Mouse (Mus musculus) G1E (cell line): ENCODE data around the gene Olfr119. TPM values are rescaled to one million over a fixed set of nuclear protein-coding genes. Genes with fewer than 3 reads are reported as not detected.
"Not testable (repeated sequence)": the region's sequence is repeated elsewhere in the genome, so short reads cannot be mapped to it uniquely, and the experiment has no call there.

Source experiments
- ATAC-seq: 2 replicates; pipeline ENCODE4 v1.8.0; 2016; ENCODE audit warnings: mild to moderate bottlenecking; ENCODE audit not compliant: insufficient number of reproducible peaks, poor library complexity, low FRiP score, severe bottlenecking; ENCODE audit errors: extremely low read depth
- DNase-seq: peaks from one replicate; pipeline ENCODE4 v3.0.0; 2012; ENCODE audit warnings: low spot score
- H3K27me3 ChIP-seq: 2 replicates; pipeline ENCODE4 v1.6.1; 2012; ENCODE audit warnings: mild to moderate bottlenecking, low read length, inconsistent platforms; ENCODE audit not compliant: insufficient read depth
- H3K36me3 ChIP-seq: replicated peaks from 2 replicates; pipeline ENCODE3; 2012; ENCODE audit warnings: mild to moderate bottlenecking, inconsistent platforms
- H3K4me1 ChIP-seq: 2 replicates; pipeline ENCODE4 v1.6.1; 2012; ENCODE audit warnings: low read depth, low read length, inconsistent platforms, mixed read lengths; ENCODE audit not compliant: insufficient read depth
- H3K4me3 ChIP-seq: 2 replicates; pipeline ENCODE4 v1.5.1; 2012; ENCODE audit warnings: low read depth, mild to moderate bottlenecking, inconsistent platforms, low read length, moderate library complexity, mixed read lengths
- H3K9me3 ChIP-seq: replicated peaks from 2 replicates; pipeline ENCODE4 v1.6.1; 2012; ENCODE audit warnings: inconsistent platforms
- CTCF ChIP-seq: IDR thresholded peaks from 2 replicates; pipeline ENCODE4 v1.5.1; 2012; ENCODE audit warnings: low read depth, low read length, inconsistent platforms, mixed read lengths
- GATA1 ChIP-seq: IDR thresholded peaks from 2 replicates; pipeline ENCODE4 v1.6.1; 2012; ENCODE audit warnings: borderline replicate concordance, low read length, inconsistent platforms, mixed read lengths
- GATA2 ChIP-seq: IDR thresholded peaks from 2 replicates; pipeline ENCODE4 v1.6.1; 2012; ENCODE audit warnings: low read depth, low read length, inconsistent platforms, borderline replicate concordance
- POLR2AphosphoS5 ChIP-seq: IDR thresholded peaks from 2 replicates; pipeline ENCODE4 v1.6.1; 2012; ENCODE audit warnings: low read depth, low read length, inconsistent platforms; ENCODE audit not compliant: insufficient replicate concordance
- TAL1 ChIP-seq: conservative IDR thresholded peaks from 2 replicates; pipeline ENCODE4 v1.6.1; 2012; ENCODE audit warnings: low read depth, low read length, inconsistent platforms, mixed read lengths
- polyA plus RNA-seq: library from polyadenylated mRNA; stranded (reverse); fragments of >175 nt; gene quantifications from 2 replicates; pipeline ENCODE4 v1.2.3, GENCODE M21; 2012
- total RNA-seq, 2 experiments: library from RNA; stranded (forward) in 1 of 2; stranded (reverse) in 1 of 2; fragments of 200-1000 nt in 1 of 2; fragments of >200 nt in 1 of 2; fragmentation: Nextera tagmentation in 1 of 2; gene quantifications; 2 replicates each; pipeline ENCODE4 v1.2.3; 2014 to 2017

The Olfr119 gene
- not detected in 2 replicates for total RNA-seq (2014; fragmentation: Nextera tagmentation)
- total RNA-seq (2017), result 0.17 TPM in 1 of 2 replicates, not detected in the other
- polyA plus RNA-seq, result not detected in 2 replicates

GRCm38 (mm10) chr17:37696264-37696663 lies at the start of gene Olfr119:
TSS of gene Olfr119 (plus strand) at chr17:37696564.
- H3K27me3 ChIP-seq, H3K4me3 ChIP-seq, H3K4me1 ChIP-seq, DNase-seq, H3K9me3 ChIP-seq, H3K36me3 ChIP-seq, ATAC-seq: not testable (repeated sequence)

GRCm38 (mm10) chr17:37663682-37664081 lies 32.7 kb upstream of the Olfr119 start, which contains the start of gene Olfr117:
TSS of gene Olfr117 (minus strand) at chr17:37663782.
- DNase-seq (no peak), ATAC-seq (no peak)
- H3K27me3 ChIP-seq, result no peaks in the 10 kb centered on the region
- no peak within 1 kb of the TSS for H3K4me3 ChIP-seq
- no peaks in the 10 kb centered on the region for H3K4me1 ChIP-seq
- H3K36me3 ChIP-seq, result no peaks in the 10 kb centered on the region
- H3K9me3 ChIP-seq, result no peaks in the 10 kb centered on the region
- TF ChIP-seq CTCF, result no peak
- no peak for TF ChIP-seq POLR2AphosphoS5

GRCm38 (mm10) chr17:37666688-37667087 lies 29.7 kb upstream of the Olfr119 start, which contains the start of gene Olfr118:
TSS of gene Olfr118 (plus strand) at chr17:37666988.
- no peaks in the 10 kb centered on the region for H3K36me3 ChIP-seq
- no peaks in the 10 kb centered on the region for H3K4me1 ChIP-seq
- TF ChIP-seq TAL1 (no peak), POLR2AphosphoS5 (no peak), GATA2 (no peak), GATA1 (no peak), CTCF (no peak)
- no peaks in the 10 kb centered on the region for H3K9me3 ChIP-seq
- ATAC-seq (no peak), DNase-seq (no peak)
- no peak within 1 kb of the TSS for H3K4me3 ChIP-seq
- H3K27me3 ChIP-seq, result no peaks in the 10 kb centered on the region

- ATAC-seq (no peak), DNase-seq (no peak)
- Histone ChIP-seq H3K36me3 (no peaks in the 10 kb centered on the region), H3K9me3 (no peaks in the 10 kb centered on the region), H3K27me3 (no peaks in the 10 kb centered on the region), H3K4me1 (no peaks in the 10 kb centered on the region), H3K4me3 (no peak within 1 kb of the TSS)
- TF ChIP-seq GATA2 (no peak), GATA1 (no peak), TAL1 (no peak), POLR2AphosphoS5 (no peak), CTCF (no peak)
Observed at GRCm38 (mm10) chr17:37721508-37721907, 25.1 kb downstream of the Olfr119 start, which contains the start of gene Olfr120. TSS of gene Olfr120 (plus strand) at chr17:37721808.

- no peak for TF ChIP-seq TAL1
- no peak for TF ChIP-seq POLR2AphosphoS5
- TF ChIP-seq GATA1, result no peak
- no peak for TF ChIP-seq GATA2
- TF ChIP-seq CTCF, result no peak
- DNase-seq, result no peak
- Histone ChIP-seq H3K27me3 (no peaks in the 10 kb centered on the region), H3K4me1 (no peaks in the 10 kb centered on the region), H3K4me3 (no peak overlapping the region), H3K36me3 (no peaks in the 10 kb centered on the region), H3K9me3 (no peaks in the 10 kb centered on the region)
- no peak for ATAC-seq
Observed at GRCm38 (mm10) chr17:37738070-37738469, 41.7 kb downstream of the Olfr119 start.

Other genes with a start within 250 kb of the Olfr119 start
- gene Olfr109, start 237.6 kb upstream of the Olfr119 start, total RNA-seq (2014; fragmentation: Nextera tagmentation), result not detected in 2 replicates
- gene Olfr109, start 237.6 kb upstream of the Olfr119 start, total RNA-seq (2017), result 0.05 and 0.06 TPM in 2 replicates
- gene Olfr109, start 237.6 kb upstream of the Olfr119 start, polyA plus RNA-seq, result not detected in 2 replicates
- gene H2-M2, start 213.0 kb upstream of the Olfr119 start, total RNA-seq (2014; fragmentation: Nextera tagmentation), result not detected in 2 replicates
- not detected in 2 replicates for gene H2-M2, start 213.0 kb upstream of the Olfr119 start, total RNA-seq (2017)
- not detected in 2 replicates for gene H2-M2, start 213.0 kb upstream of the Olfr119 start, polyA plus RNA-seq
- gene Olfr110, start 204.1 kb upstream of the Olfr119 start, total RNA-seq (2014; fragmentation: Nextera tagmentation), result not detected in 2 replicates
- gene Olfr110, start 204.1 kb upstream of the Olfr119 start, total RNA-seq (2017), result not detected in 2 replicates
- not detected in 2 replicates for gene Olfr110, start 204.1 kb upstream of the Olfr119 start, polyA plus RNA-seq
- not detected in 2 replicates for gene Olfr111, start 188.5 kb upstream of the Olfr119 start, total RNA-seq (2014; fragmentation: Nextera tagmentation)
- 0.12 TPM in 1 of 2 replicates, not detected in the other for gene Olfr111, start 188.5 kb upstream of the Olfr119 start, total RNA-seq (2017)
- gene Olfr111, start 188.5 kb upstream of the Olfr119 start, polyA plus RNA-seq, result not detected in 2 replicates
- gene Olfr112, start 127.1 kb upstream of the Olfr119 start, total RNA-seq (2014; fragmentation: Nextera tagmentation), result not detected in 2 replicates
- gene Olfr112, start 127.1 kb upstream of the Olfr119 start, total RNA-seq (2017), result 0.05 and 0.12 TPM in 2 replicates
- not detected in 2 replicates for gene Olfr112, start 127.1 kb upstream of the Olfr119 start, polyA plus RNA-seq
- gene Olfr113, start 118.9 kb upstream of the Olfr119 start, total RNA-seq (2014; fragmentation: Nextera tagmentation), result not detected in 2 replicates
- gene Olfr113, start 118.9 kb upstream of the Olfr119 start, total RNA-seq (2017), result 0.22 TPM in 1 of 2 replicates, not detected in the other
- gene Olfr113, start 118.9 kb upstream of the Olfr119 start, polyA plus RNA-seq, result not detected in 2 replicates
- not detected in 2 replicates for gene Olfr114, start 103.8 kb upstream of the Olfr119 start, total RNA-seq (2014; fragmentation: Nextera tagmentation)
- gene Olfr114, start 103.8 kb upstream of the Olfr119 start, total RNA-seq (2017), result not detected in 2 replicates
- gene Olfr114, start 103.8 kb upstream of the Olfr119 start, polyA plus RNA-seq, result not detected in 2 replicates
- not detected in 2 replicates for gene Olfr115, start 69.5 kb upstream of the Olfr119 start, total RNA-seq (2014; fragmentation: Nextera tagmentation)
- gene Olfr115, start 69.5 kb upstream of the Olfr119 start, total RNA-seq (2017), result 0.44 TPM in 1 of 2 replicates, not detected in the other
- gene Olfr115, start 69.5 kb upstream of the Olfr119 start, polyA plus RNA-seq, result not detected in 2 replicates
- gene Olfr116, start 69.4 kb upstream of the Olfr119 start, total RNA-seq (2014; fragmentation: Nextera tagmentation), result not detected in 2 replicates
- 0.05 TPM in 1 of 2 replicates, not detected in the other for gene Olfr116, start 69.4 kb upstream of the Olfr119 start, total RNA-seq (2017)
- not detected in 2 replicates for gene Olfr116, start 69.4 kb upstream of the Olfr119 start, polyA plus RNA-seq
- gene Olfr117, start 32.8 kb upstream of the Olfr119 start, total RNA-seq (2014; fragmentation: Nextera tagmentation), result not detected in 2 replicates
- gene Olfr117, start 32.8 kb upstream of the Olfr119 start, total RNA-seq (2017), result 0.05 TPM in 1 of 2 replicates, not detected in the other
- not detected in 2 replicates for gene Olfr117, start 32.8 kb upstream of the Olfr119 start, polyA plus RNA-seq
- gene Olfr118, start 29.6 kb upstream of the Olfr119 start, total RNA-seq (2014; fragmentation: Nextera tagmentation), result not detected in 2 replicates
- 0.05 TPM in 1 of 2 replicates, not detected in the other for gene Olfr118, start 29.6 kb upstream of the Olfr119 start, total RNA-seq (2017)
- not detected in 2 replicates for gene Olfr118, start 29.6 kb upstream of the Olfr119 start, polyA plus RNA-seq
- gene Olfr120, start 25.2 kb downstream of the Olfr119 start, total RNA-seq (2014; fragmentation: Nextera tagmentation), result not detected in 2 replicates
- gene Olfr120, start 25.2 kb downstream of the Olfr119 start, total RNA-seq (2017), result 0.11 TPM in 1 of 2 replicates, not detected in the other
- not detected in 2 replicates for gene Olfr120, start 25.2 kb downstream of the Olfr119 start, polyA plus RNA-seq
- not detected in 2 replicates for gene Olfr121, start 52.3 kb downstream of the Olfr119 start, total RNA-seq (2014; fragmentation: Nextera tagmentation)
- not detected in 2 replicates for gene Olfr121, start 52.3 kb downstream of the Olfr119 start, total RNA-seq (2017)
- not detected in 2 replicates for gene Olfr121, start 52.3 kb downstream of the Olfr119 start, polyA plus RNA-seq
- gene Olfr122, start 72.0 kb downstream of the Olfr119 start, total RNA-seq (2014; fragmentation: Nextera tagmentation), result not detected in 2 replicates
- gene Olfr122, start 72.0 kb downstream of the Olfr119 start, total RNA-seq (2017), result not detected in 2 replicates
- gene Olfr122, start 72.0 kb downstream of the Olfr119 start, polyA plus RNA-seq, result not detected in 2 replicates
- gene Olfr123, start 97.0 kb downstream of the Olfr119 start, total RNA-seq (2014; fragmentation: Nextera tagmentation), result not detected in 2 replicates
- gene Olfr123, start 97.0 kb downstream of the Olfr119 start, total RNA-seq (2017), result 0.11 TPM in 1 of 2 replicates, not detected in the other
- gene Olfr123, start 97.0 kb downstream of the Olfr119 start, polyA plus RNA-seq, result not detected in 2 replicates
- not detected in 2 replicates for gene Olfr124, start 103.3 kb downstream of the Olfr119 start, total RNA-seq (2014; fragmentation: Nextera tagmentation)
- gene Olfr124, start 103.3 kb downstream of the Olfr119 start, total RNA-seq (2017), result 0.27 TPM in 1 of 2 replicates, not detected in the other
- gene Olfr124, start 103.3 kb downstream of the Olfr119 start, polyA plus RNA-seq, result not detected in 2 replicates
- gene Olfr125, start 136.4 kb downstream of the Olfr119 start, total RNA-seq (2014; fragmentation: Nextera tagmentation), result not detected in 2 replicates
- gene Olfr125, start 136.4 kb downstream of the Olfr119 start, total RNA-seq (2017), result not detected in 2 replicates
- gene Olfr125, start 136.4 kb downstream of the Olfr119 start, polyA plus RNA-seq, result not detected in 2 replicates
- gene Olfr126, start 150.9 kb downstream of the Olfr119 start, total RNA-seq (2014; fragmentation: Nextera tagmentation), result not detected in 2 replicates
- 0.11 TPM in 1 of 2 replicates, not detected in the other for gene Olfr126, start 150.9 kb downstream of the Olfr119 start, total RNA-seq (2017)
- gene Olfr126, start 150.9 kb downstream of the Olfr119 start, polyA plus RNA-seq, result not detected in 2 replicates
- not detected in 2 replicates for gene Olfr127, start 203.9 kb downstream of the Olfr119 start, total RNA-seq (2014; fragmentation: Nextera tagmentation)
- gene Olfr127, start 203.9 kb downstream of the Olfr119 start, total RNA-seq (2017), result 0.35 TPM in 1 of 2 replicates, not detected in the other
- not detected in 2 replicates for gene Olfr127, start 203.9 kb downstream of the Olfr119 start, polyA plus RNA-seq
- gene Olfr128, start 224.0 kb downstream of the Olfr119 start, total RNA-seq (2014; fragmentation: Nextera tagmentation), result not detected in 2 replicates
- 0.05 and 0.17 TPM in 2 replicates for gene Olfr128, start 224.0 kb downstream of the Olfr119 start, total RNA-seq (2017)
- gene Olfr128, start 224.0 kb downstream of the Olfr119 start, polyA plus RNA-seq, result not detected in 2 replicates